Mouse (Mus musculus) layer of hippocampus, adult 9-11 months (tissue): Measurements from ENCODE around the gene Gm49395.

Source experiments
- DNase-seq: peaks from one replicate; pipeline ENCODE4 v3.0.0; 2022

Gene Gm49395

GRCm38 (mm10) chr13:115096965-115097364 lies 4.8 kb downstream of the Gm49395 start:
- no peak for DNase-seq

- DNase-seq = no peak
These were observed 5.5 kb downstream of the Gm49395 start for GRCm38 (mm10) chr13:115096216-115096615.

DNA sequence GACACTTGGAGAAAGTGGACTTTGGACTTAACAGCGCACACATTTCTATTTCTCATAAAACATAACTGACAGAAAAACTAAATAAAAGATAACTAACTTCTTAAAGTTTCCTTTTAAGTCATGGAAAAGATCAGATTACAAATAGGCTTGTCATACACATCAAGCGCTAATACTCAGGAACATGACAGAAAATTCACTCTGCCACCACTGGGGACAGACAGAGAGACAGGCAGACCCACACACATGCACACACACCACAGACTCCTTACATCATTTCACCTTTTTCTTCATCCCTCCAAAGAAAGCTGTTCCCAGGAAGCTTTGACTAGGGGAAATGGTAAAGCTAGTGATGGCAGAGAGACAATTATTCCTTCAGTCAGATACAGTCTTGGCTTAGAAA lies 6.3 kb downstream of the Gm49395 start:
- no peak for DNase-seq

DNA sequence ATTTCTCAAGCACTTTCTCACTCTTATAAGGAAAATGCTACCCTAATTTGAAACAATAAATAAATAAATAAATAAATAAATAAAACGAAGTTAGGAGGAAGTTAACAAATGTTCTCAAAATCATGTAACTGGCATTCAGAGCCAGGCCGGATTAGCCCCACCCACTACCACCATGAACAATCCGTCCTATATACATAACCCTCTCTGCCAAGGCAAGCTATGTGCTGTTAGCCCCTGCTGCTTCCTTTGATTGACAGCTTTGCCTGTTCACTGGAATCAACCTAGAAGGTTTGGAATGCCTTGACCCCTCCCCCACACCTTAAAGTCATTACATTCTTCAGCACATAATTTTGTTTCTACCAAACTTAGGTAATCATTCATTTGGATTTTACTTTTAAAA lies 10.2 kb downstream of the Gm49395 start:
- no peak for DNase-seq

DNA sequence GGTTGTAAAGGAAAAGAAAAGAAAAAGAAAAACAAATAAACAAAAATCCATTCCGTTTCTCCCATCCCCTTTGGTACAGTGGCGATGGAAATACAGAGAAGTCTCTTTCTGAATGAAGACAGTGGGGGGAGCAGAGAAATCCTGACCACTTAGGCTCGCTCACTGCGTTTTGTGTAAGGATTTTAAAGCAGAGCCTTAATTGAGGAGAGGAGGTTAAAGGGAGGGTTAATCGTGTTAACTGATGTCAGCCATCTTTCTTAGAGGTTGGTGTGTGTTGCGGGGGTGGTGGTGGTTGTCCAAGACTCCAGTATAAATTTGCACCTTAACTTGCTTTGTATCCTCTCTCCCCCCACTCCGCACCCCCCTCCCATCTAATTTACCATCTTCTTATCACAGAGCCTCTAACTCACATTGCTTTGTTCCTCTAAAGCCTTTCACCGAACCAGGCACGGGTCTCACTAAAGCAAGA lies 10.7 kb downstream of the Gm49395 start:
- no peak for DNase-seq

- peak; percentile 95 for DNase-seq
These were observed 11.4 kb downstream of the Gm49395 start, which contains the start of gene Pelo for GRCm38 (mm10) chr13:115090069-115090976. TSS of gene Pelo (minus strand) at chr13:115090186.

DNA sequence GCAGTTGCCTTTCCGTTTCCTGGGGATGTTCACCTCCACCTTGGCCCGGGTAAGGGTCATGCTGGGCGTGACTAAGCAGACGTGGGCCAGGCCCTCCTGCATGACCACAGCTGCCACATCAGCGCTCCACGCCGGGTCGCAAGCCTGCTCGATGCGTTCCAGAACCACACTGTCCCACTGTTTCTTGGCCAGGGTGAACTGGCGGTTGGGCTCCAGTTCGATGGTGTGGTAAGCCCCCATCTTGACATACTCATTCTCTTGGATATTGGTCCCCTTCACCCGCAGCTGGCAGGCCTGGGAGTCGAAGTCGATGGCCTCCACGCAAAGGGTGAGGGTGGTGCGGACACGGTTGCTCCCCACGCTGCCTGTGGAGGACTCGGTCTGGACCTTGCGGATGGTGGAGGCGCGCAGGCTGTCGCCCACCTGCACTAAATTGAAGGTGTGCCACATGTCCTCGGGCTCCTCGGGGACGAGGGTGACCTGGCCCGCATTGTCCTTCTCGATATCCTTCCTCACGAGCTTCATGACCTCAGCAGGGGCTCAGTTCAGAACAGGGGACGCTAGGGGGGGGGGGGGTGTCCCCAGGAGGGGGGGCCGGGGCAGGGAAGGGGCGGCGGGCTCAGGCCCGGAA lies 12.2 kb downstream of the Gm49395 start:
- peak; percentile 10 for DNase-seq

DNA sequence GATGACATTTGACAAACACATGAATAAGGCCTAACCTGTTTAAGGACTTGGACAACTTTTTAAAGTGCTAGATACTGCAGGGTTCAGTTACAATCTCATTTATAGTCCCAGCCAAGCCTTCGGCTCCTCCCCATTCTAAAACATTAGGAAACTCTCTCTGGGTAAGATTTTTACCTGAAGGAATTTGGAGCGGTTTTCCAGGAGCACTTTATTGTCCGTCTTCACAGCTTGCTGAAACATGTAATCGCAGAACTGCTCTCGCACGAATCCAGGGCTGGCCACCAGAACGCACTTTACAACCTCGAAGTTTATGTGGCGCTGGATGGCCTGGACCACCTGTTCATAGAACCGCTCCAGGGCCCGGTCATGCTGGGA lies 12.7 kb downstream of the Gm49395 start:
- no peak for DNase-seq

DNA sequence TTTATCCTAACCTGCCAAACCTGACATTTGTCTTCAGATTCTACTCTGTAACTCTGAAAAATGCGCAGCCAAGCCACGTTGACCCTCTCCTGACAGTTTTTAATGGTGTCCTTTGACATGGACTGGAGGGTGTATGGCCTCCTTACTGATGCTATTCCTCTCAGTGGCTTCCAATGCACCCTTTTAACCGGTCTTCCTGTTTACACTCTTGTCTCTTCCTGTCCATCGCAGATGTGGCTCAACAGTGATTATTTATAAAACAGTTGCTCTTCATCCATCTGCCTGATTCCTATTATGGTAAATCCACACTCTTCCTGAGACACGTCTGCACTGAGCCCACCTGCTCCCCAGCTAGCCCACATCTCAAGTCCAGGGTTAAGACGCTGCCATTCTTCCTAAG lies 15.7 kb downstream of the Gm49395 start:
- DNase-seq = no peak

GRCm38 (mm10) chr13:115082339-115082738 lies 19.4 kb downstream of the Gm49395 start:
- DNase-seq = no peak

- no peak for DNase-seq
These were observed 21.6 kb downstream of the Gm49395 start for GRCm38 (mm10) chr13:115079996-115080585.

GRCm38 (mm10) chr13:115078997-115079685 lies 22.6 kb downstream of the Gm49395 start:
- DNase-seq = no peak

- no peak for DNase-seq
These were observed 24.2 kb downstream of the Gm49395 start for GRCm38 (mm10) chr13:115077346-115078134.

DNA sequence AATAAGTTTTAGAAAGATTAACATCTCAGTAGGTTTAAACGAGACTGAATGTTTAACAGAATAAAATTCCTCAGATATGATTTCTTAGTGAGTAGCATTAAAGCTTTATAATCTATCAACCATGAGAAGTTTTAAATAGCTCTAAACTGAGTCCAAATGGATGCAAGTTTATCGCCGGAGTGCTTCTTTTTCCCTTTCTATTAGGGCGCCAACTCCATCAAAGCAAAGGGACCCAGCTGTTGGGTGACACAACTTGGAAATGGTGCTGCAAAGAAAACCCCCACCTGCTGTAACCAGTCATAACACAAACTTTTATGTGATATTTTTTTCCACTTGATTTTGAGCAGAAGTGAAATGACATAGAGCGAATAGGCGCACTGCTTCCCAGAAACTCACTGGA lies 29.3 kb downstream of the Gm49395 start:
- DNase-seq = no peak

DNA sequence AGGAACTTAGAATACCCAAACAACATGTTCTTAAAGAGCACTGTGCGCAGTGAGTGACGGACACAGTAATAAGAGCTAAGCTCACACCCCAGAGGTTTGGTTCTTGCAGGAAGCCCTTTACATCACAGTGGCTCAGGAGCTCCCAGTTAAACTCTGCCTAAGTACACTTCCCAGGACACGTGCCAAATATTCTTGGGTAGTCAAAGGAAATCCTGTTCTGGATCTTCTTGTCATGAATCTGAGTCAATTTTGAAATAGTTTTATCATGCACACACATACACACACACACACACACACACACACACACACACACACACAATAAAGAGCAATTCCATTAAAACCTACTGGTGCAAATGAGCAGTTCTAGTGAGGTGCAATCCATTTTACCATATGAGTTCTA lies 30.3 kb downstream of the Gm49395 start:
- DNase-seq = no peak

DNA sequence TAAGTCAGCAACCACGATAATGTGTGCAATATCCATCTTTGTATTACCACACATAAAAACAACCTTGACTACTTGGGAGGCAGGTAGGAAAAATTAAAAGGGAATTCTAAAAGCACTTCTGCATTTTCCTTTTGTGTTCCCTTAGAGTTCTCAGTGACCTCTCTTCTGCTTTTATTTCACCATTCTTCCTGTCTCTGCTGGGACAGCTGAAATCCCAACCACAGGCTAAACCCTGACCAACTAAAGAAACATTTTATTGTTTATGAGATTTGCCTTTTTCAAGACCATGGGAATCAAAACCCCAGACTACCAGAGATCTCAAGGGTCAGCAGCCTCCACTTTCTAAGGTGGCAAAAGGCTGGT lies 33.8 kb downstream of the Gm49395 start:
- no peak for DNase-seq

DNA sequence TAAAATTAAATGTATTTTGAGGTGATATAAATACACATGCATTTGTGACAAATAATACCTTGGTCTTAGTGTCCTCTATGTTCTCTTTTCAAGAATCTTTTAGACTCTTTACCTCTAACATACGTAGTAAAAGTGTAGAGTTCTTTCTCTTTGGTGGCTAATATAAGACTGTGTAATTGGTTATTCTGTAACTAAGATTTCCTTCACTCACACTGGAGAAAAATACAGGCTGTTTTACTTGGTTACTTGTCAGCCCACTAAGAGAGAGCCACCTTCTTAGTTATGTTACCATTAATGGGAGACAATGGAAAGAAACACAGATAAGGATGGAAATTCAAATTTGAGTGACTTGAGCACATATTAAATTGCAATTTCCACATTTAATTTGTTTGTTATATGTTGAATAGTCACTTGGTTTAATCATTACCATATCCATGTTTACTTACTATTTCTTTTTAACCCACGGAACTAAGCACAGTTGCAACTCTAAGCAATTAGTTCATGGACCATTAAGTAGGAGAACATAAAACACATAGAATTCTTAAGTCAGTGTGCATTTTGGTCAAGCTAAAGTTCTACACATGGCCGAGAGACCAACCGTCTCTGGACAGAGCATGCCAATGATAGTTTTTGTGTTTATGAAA lies 34.3 kb downstream of the Gm49395 start:
- no peak for DNase-seq

- no peak for DNase-seq
These were observed 44.2 kb downstream of the Gm49395 start for GRCm38 (mm10) chr13:115057555-115057954.

DNA sequence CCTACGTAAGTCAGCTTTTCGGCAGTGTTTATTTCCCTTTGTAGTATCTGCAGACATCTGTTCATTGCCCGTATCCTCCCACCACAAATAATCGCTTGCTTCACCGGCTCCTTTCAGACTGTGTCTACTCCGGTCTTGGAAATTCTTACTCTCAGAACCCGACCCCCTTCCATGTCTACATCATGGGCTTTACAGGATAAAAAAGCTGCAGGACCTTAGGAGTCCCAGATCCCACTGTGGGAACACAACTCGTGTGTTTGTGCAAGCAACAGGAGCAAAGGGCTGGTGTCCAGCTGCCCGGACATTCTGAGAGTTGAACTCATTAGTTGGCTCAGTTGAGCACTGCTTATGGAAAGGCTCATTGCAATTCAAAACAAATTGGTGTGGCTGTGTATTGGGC lies 46.9 kb downstream of the Gm49395 start:
- no peak for DNase-seq

DNA sequence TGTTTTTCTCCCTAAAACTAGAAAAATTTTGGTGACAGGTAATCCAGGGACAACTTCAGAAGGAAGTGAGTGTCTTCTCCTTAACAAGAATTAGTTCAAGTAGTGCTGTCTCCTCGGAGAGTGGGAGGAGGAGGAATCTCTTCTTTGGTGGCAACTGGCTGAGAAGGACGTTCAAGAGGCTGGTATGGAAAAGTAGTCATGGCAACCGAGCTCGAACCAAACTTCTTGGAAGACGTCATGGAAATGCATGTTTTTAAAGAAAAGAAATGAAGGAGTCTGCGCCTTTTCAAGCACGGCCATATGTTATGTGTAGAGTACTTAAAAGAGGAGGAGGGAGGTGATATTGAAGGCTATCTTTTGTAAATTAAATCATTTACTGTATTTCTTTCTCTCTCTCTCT lies 49.2 kb downstream of the Gm49395 start:
- DNase-seq = peak; percentile 41

GRCm38 (mm10) chr13:115050660-115051559 lies 50.8 kb downstream of the Gm49395 start:
- DNase-seq = peak; percentile 5
